Mouse (Mus musculus): Measurements from ENCODE around the gene Nhlrc3. TPM values are rescaled to one million over a fixed set of nuclear protein-coding genes. Genes with fewer than 3 reads are reported as not detected.

Nhlrc3 gene
- total RNA-seq, 2 experiments from 2014 or later: 5.7 to 6.9 TPM

DNA sequence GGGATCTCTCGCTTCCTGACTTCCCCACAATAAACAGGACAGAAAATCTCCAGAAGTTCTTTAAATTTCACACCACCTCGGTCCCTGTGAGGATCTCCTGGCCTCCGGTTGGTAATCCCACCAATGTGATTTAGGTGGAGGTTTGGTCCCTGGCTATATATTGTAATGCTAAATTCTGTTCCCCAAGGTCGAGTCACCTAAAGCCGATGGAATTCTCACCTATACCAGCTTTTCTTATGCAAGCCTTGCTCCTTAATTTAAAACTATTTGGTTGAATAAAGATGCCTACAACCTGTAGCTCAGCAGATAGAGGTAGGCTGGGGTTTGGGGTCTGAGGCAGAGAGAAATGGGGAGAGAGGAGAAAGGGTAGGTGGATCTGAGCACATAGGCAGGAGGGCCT lies 5.4 kb downstream of the Nhlrc3 start:
- no peak for DNase-seq
- intact Hi-C loops (cut with DNase I): no loop called here

DNA sequence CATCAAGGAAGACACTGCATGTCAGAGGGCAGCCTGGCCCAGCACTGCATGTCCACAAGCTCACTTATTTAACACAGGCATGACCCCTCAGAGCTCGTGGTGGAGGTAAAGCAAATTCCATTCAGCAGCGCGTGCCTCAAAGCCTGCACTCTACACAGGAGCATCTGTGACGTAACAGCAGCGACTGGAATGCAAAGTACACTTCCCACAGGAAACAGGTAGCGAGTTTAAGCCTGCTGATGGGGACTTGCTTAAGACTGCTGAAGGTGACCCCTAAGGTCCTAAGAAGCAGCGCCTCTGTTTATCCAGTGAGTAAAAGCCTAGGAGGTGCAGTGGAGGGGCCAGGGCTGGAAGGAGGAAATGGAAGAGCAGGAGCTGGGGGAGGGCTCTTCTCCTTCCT lies 8.1 kb downstream of the Nhlrc3 start:
- DNase-seq: no peak
- intact Hi-C loops (cut with DNase I): no loop called here

DNA sequence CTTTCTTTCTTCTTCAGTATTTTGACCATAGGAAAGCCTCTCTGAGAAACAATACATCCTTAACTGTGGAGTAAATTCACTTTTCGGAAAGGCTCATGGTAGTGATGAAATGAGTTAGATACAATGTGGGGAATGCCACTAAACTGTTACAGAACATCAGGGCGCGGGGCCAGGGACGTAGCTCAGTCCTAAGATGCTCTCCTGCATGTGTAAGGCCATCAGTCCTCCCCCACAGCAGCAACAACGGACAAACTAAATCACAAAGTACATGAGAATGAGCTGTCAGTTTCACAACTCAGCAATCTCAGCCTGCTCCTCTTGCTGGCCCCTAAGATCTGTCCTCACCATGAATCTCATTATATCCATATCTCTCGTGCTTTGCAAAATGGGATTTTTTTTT lies 8.6 kb downstream of the Nhlrc3 start:
- DNase-seq: no peak
- intact Hi-C loops (cut with DNase I): no loop called here

DNA sequence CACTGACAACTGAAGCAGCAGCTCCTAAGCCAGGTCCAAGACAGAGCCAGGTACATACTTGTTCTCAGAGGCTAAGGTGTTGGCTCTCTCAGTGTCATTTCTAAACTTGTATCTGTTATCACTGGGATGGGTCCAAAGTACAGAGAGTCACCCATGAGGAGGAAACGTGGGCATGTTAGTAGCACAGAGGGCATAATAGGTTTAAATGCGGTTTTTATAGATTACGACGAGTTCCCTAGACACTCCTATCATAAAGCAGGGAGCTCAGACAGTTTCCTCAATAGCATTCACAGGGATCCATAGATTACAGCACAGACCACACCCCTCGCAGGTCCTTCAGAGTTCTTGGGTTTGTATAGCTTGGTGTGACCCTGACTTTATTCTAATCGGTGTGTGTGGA lies 9.1 kb downstream of the Nhlrc3 start:
- DNase-seq: no peak
- intact Hi-C loops (cut with DNase I): no loop called here

DNA sequence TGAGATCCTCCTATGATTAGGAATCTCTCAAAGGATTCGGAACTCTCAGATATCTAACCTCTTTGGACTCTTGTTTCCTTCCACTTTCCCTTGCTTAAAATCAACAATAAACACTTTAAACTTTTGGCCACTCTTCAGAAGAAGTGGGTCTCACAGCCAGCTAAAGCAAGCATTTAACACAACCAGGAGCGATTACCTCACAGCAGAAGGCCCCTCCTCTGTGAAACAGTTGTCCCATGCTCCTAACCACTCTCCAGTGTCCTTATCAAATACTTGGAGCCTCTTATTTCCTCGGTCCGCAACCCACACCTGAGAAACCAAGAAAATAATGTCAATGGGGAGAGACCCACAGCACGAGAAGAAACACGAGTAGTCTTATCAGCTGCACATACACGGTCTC lies 9.8 kb downstream of the Nhlrc3 start:
- intact Hi-C loops (cut with DNase I): no loop called here

DNA sequence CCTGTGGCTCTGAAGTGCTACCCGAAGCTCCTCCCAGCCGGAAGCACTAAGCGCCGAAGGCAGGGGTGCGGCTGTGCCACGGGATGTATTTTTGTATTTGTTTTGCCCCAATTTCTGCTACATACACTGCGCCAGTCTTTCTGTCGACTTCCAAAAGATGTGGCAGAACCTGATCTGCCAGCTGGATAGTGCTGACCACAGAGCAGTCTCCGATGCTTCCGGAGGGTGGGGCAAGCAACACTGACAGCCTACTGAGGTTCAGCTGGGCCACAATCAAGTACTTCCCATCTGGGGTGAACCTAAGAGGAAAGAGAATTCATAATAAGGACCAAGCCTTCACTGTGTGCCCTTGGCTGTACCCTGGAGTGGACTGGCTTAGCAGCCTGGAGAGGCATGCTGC lies 10.8 kb downstream of the Nhlrc3 start:
- intact Hi-C loops (cut with DNase I): no loop called here
- DNase-seq: no peak

More for the DNA sequence above, 9.8 kb downstream of the Nhlrc3 start:
- DNase-seq: no peak

DNA sequence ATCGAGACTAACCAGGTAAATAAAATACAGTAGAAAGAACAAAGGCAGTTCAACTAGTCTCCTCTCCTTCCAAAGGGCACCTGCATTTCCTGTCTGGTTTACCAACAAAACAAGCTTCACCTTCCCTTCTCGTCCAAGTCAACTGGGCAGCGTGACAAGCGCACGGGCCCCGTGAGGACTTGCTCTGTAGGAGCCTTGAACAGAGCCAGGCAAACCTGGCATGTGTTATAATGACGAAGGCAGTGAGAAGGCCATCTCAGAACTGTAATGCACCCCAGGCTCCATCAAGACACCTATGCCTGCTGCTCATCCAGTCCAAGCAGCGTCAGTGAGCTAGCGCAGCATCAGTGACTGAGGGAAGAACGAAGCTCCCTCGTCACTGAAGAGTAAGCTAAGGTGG lies 12.5 kb downstream of the Nhlrc3 start:
- DNase-seq: no peak
- intact Hi-C loops (cut with DNase I): no loop called here

DNA sequence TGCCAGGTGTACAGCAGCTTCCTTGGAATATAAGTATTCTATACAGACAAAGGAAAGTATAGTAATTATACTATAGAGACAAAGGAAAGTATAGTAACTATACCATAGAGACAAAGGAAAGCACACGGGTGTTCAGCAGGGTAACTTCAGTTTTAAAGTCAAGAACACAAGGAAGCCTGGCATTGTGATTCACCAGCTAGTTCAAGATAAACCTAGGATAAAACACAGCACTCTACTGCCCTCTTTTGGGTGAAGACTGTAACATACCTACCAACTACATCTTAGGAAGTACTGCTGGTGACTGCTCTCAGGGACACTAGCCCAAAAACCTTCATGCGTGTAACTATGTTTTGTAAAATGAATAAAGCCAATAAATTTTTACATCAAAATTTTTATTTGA lies 14.9 kb downstream of the Nhlrc3 start:
- intact Hi-C loops (cut with DNase I): loop anchor here (1.0 to 10.0 kb wide), 3 partner anchors 203 to 1191 kb away; no protein-coding TSS in a partner anchor

DNA sequence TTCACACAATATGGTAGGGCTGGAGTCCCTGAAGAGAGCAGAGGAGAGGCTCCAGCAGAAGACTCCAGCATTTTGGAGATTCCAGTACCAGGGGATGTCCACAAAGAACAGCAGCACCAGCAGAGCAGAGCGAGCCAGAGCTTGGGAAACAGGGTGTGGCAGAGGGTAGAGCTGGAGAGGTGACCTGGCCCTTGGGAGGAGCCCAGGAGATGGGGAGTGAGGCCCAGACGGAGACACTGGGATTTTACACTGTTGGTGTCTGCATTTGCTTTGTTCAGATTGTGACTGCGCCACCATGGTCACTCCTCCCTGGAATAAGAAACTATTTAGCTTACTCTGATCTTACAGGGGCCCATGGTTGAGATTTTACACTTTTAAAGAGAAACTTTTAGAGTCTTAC lies 16.3 kb downstream of the Nhlrc3 start:
- intact Hi-C loops (cut with DNase I): loop anchor here (5.0 to 10.0 kb wide), 2 partner anchors 202 to 1190 kb away; no protein-coding TSS in a partner anchor
- no peak for DNase-seq

More for the DNA sequence above, 14.9 kb downstream of the Nhlrc3 start:
- DNase-seq: peak; percentile 13 to 60

DNA sequence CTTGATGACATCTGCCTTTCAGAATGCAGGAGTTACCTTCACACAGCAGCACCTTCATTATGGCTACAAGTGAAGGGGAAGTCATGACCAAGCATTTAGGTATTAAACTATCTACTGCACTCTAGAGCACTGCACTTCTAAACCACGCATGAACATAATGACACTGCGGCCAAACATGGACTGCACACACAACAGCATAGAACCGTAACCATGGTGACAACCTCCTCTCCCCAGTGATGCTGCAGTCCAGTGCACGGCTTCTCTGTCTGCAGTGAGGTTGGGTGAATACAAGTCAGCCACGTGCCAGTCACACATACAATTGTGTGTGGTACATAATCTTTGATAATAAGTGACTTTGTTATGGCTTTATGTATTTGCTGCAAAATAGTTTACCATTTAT lies 17.6 kb downstream of the Nhlrc3 start:
- intact Hi-C loops (cut with DNase I): loop anchor here (5.0 to 10.0 kb wide), 2 partner anchors 201 to 1188 kb away; no protein-coding TSS in a partner anchor
- DNase-seq: no peak

DNA sequence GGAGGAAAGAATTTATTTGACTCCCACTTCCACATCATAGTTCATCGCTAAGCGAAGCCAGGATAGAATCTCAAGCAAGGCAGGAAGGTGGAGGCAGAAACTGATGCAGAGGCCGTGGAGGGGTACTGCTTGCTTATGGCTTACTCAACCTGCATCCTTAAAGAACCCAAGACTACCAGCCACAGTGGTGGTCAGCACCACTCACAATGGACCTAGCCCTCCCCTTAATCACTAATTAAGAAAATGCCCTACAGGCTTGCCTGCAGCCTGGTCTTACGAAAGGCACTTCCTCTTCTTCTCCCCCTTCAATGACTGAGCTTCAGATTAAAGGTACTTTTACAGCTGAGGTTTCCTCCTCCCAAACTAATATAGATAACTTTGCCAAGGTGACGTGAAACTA lies 26.6 kb downstream of the Nhlrc3 start:
- intact Hi-C loops (cut with DNase I): no loop called here
- DNase-seq: no peak

DNA sequence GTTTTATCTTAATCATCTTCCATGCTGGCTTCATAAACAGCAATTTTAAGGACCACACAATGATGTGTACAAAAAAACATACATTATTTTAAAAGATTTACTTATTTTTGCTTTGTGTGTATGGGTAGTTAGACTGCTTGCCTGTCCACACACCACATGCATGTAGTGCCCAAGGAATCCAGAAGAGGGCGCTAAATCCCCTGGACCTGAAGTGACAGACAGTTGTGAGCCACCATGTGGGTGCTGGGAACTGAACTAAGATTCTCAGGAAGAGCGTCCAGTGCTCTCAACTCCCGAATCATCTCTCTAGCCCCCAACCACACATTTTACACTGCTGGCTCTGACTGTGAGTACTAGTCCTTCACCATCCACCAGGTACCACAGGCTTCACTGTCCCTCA lies 28.5 kb downstream of the Nhlrc3 start:
- no peak for DNase-seq
- intact Hi-C loops (cut with DNase I): no loop called here

DNA sequence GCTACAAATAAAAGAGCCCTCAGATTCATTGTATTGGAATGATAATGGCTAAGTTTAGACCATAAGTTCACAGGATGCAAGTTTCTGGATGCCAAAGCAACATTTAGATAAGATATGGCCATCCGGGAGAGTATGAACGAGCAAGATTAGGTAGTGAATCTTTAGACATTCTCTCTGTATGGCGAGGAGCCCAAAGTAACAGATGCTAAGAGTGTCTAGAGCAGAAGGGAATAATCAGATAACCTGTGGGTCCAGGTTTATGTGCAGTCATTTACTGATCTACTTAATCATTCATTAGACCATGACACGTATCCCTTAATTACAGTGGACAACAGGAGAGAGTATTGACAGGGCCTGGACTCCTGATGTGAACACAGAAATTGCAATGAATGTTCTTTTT lies 39.6 kb downstream of the Nhlrc3 start:
- intact Hi-C loops (cut with DNase I): no loop called here
- DNase-seq: no peak

DNA sequence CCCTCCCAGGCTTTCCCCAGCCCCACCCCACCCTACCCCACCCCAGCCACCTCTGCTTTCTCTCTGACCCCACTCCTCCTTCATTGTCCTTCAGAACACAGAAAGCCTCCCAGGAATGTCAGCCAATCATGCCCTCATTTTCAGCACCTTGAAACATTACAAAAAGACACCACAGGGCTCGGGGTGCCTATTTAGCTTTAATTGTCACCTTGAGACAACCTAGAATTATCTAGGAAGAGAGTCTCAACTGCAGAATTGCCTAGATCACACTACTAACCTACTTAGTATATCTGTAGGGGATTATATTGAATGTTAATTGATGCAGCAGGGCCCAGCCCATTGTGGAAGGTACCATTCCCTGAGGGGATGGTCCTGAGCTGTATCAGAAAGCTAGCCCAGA lies 40.4 kb downstream of the Nhlrc3 start:
- intact Hi-C loops (cut with DNase I): no loop called here
- no peak for DNase-seq

DNA sequence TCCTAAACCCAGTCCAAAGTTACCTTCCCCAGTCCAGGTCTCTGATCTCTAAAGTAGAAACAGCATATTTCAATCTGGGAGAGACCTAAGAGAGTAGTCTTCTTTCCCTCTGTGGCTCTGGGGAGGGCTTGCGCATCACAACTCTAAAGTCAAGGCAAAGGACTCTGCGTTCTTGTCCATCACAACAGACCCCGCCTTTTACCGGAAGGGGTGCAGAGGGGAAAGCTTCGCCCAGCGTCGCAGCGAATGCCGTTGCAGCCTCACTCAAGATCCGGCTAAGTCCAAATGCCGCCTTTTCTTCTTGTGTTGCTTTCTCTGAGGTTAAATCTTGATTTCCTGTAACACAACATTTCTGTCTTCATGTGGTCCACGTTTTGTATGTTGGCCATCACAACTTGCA lies 41.5 kb downstream of the Nhlrc3 start:
- intact Hi-C loops (cut with DNase I): no loop called here
- DNase-seq: no peak

DNA sequence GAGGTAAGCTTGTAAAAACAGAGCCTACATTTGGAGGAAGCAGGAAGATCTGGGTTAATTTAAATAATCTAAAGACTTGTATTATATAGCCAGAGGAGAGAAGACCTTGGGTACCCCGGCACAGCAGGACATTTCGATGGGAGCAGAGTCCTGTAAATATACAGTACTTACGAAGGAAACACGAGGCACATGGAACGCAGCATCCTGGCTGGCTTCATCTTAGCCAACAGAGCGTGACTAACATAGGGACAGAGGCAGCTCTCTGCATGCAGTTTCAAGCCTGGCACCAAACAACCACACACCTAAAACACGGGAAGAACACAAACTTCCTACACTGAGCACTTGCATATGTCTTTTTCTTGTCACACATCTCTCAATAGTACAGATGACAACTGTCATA lies 45.4 kb downstream of the Nhlrc3 start:
- intact Hi-C loops (cut with DNase I): no loop called here
- no peak for DNase-seq

DNA sequence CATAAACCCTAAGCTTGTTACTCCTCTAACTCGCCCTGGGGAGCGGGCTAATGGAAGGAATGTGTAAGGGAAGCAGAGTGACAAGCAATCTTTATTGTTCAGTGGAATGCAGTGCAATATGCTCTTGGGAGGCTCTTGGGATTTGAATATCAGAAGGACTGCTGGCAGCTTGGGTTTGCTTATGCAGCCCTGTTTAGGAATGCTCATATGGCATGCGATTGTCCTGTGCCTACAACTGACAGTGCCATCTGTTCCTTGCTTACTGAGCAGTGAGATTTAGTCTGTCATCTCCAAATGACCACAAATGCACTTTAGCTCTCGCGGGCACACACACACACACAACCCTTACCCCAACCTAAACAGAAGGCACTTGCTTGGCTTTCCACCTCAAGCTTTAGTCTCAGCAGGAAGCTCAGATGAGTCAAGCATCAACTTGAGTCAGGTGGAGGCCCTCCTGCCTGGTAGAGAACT lies 47.1 kb downstream of the Nhlrc3 start:
- intact Hi-C loops (cut with DNase I): no loop called here
- DNase-seq: no peak

DNA sequence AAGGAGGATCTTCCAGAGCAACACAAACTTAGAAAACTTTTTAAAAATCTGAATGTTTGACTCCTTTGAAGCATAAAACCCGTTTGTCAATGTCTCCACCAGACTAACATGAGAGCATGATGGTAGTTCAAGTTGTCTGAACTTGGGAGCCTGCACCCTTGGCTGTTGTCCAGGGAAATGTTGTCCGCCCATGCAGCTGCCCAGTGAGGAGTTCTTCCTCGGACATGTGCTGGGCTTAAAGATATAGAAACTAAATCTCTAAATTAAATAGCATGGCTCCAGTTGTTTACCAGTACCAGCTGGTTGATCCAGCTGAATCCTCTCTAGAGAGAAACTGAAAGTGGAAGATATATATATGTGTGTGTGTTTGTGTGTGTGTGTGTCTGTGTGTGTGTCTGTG lies 49.2 kb downstream of the Nhlrc3 start:
- intact Hi-C loops (cut with DNase I): no loop called here
- no peak for DNase-seq

DNA sequence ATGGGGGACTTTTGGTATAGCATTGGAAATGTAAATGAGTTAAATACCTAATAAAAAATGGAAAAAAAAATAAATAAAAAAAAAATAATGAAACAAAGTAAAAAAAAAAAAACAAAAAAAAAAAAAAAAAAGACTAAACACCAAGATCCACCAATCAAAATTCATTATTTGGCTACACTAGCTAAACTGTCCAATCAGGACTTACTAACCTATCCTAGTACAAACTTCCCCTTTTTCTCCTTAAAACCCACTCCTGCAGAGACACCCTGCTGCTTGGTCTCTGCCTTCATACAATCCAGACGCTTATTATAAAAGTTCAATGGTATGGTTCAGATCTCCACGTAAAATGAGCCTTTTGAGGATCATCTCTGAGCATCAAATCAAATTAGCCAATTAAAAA lies 49.7 kb downstream of the Nhlrc3 start:
- intact Hi-C loops (cut with DNase I): no loop called here
- no peak for DNase-seq

DNA sequence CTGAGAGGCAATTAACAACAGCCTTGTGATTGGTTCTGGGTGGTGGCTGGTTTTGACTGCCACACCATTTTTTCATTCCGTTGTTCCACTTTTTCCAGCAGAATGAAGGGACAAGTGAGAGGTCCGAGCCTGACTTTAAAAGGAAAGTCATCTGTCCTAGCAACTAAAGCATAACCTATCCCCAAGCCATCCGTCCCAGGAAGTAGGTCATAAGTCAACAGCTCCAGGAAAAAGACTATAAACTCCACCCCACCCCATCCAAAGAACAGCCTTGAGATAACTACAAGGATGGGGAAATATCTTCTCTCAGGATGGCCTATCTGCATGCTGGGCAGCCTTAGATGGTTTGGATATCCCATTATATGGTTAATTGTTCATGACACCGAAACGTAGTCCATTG lies 50.9 kb downstream of the Nhlrc3 start:
- no peak for DNase-seq
- intact Hi-C loops (cut with DNase I): no loop called here

DNA sequence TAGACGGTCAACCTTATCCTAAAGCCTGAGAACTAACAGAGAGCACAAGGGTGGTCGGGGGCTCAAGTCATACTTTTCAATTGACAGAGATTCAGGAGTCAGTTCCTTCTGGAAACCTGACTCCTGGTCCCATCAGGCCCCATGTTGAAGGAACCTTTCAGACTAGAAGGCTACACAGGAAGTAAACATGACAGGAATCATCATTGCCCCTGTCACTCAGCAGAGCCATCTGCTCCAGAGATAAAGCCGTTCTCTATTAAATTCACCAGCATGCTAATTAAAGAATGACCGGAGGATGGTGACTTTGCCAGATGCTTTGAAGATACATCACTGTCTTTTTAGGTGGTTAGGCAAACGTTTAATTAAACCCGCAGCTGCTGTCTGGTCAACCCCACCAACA lies 53.1 kb downstream of the Nhlrc3 start:
- intact Hi-C loops (cut with DNase I): no loop called here
- DNase-seq: no peak

DNA sequence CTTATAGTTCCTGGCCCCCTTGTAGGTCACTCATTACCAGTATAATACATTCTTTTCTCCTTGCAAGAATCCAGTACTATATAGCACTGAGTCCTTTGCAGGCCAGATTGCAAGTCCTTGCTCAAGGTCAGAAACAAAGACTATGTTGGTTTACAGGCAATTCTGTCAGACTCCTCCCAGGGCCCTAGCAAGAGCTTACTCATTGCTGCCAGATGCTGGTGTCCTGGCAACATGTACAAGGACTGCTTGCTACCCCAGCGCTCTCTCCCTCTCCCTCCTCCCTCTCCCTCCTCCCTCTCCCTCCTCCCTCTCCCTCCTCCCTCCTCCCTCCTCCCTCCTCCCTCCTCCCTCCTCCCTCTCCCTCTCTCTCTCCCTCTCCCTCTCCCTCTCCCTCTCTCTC lies 56.0 kb downstream of the Nhlrc3 start:
- DNase-seq: no peak
- intact Hi-C loops (cut with DNase I): no loop called here

Measured in heart, postnatal 14 days (tissue).